Mouse (Mus musculus): Measurements from ENCODE around the gene Stxbp2. TPM values are rescaled to one million over a fixed set of nuclear protein-coding genes. Genes with fewer than 3 reads are reported as not detected.

The Stxbp2 gene
- polyA plus RNA-seq, 1 experiment from 2014 or later: 94.2 TPM

- Histone ChIP-seq H3K9me3 (ENCODE audit: low read length) (no peaks in the 10 kb centered on the region), H3K9ac (replicated peaks; ENCODE audit: low read depth) (no peak overlapping the region), H3K27ac (ENCODE audit: low read length) (no peak overlapping the region), H3K36me3 (ENCODE audit: insufficient read depth, low read length) (no peaks in the 10 kb centered on the region), H3K27me3 (replicated peaks; ENCODE audit: insufficient read depth, low read length) (no peaks in the 10 kb centered on the region), H3K4me2 (replicated peaks; ENCODE audit: low read depth, low read length) (no peak overlapping the region), H3K4me3 (ENCODE audit: low read depth, low read length) (no peak overlapping the region), H3K4me1 (ENCODE audit: insufficient read depth, low read depth, low read length) (no peaks in the 10 kb centered on the region)
- DNase-seq (ENCODE audit: low spot score) (peak; percentile 75), ATAC-seq (peak; percentile 47; the same call in 1 of the 2 replicates)
- WGBS: 45% methylated on average over 2 of the region's 2 CpGs
- no peak for TF ChIP-seq CTCF (IDR thresholded peaks at IDR 0.05)
Measured at GRCm38 (mm10) chr8:3648268-3648667, 17.5 kb downstream of the Stxbp2 start.

- Histone ChIP-seq H3K36me3 (ENCODE audit: insufficient read depth, low read length) (no peaks in the 10 kb centered on the region), H3K4me2 (replicated peaks; ENCODE audit: low read depth, low read length) (no peak overlapping the region)
Measured at GRCm38 (mm10) chr8:3648990-3649389, 18.2 kb downstream of the Stxbp2 start.

GRCm38 (mm10) chr8:3652845-3653244, 22.1 kb downstream of the Stxbp2 start:
- Histone ChIP-seq H3K27ac (ENCODE audit: low read length) (no peak overlapping the region), H3K4me2 (replicated peaks; ENCODE audit: low read depth, low read length) (no peak overlapping the region), H3K36me3 (ENCODE audit: insufficient read depth, low read length) (no peaks in the 10 kb centered on the region), H3K27me3 (replicated peaks; ENCODE audit: insufficient read depth, low read length) (no peaks in the 10 kb centered on the region), H3K4me3 (ENCODE audit: low read depth, low read length) (no peak overlapping the region), H3K9me3 (ENCODE audit: low read length) (no peaks in the 10 kb centered on the region), H3K4me1 (ENCODE audit: insufficient read depth, low read depth, low read length) (no peaks in the 10 kb centered on the region), H3K9ac (replicated peaks; ENCODE audit: low read depth) (no peak overlapping the region)
- 60% methylated on average over 3 of the region's 3 CpGs for WGBS
- DNase-seq (ENCODE audit: low spot score): no peak
- TF ChIP-seq CTCF (IDR thresholded peaks at IDR 0.05): no peak
- no peak for TF ChIP-seq EP300 (IDR thresholded peaks at IDR 0.05)
- no peak for ATAC-seq

More at GRCm38 (mm10) chr8:3648990-3649389, 18.2 kb downstream of the Stxbp2 start:
- Histone ChIP-seq H3K27ac (ENCODE audit: low read length) (no peak overlapping the region), H3K9ac (replicated peaks; ENCODE audit: low read depth) (no peak overlapping the region), H3K27me3 (replicated peaks; ENCODE audit: insufficient read depth, low read length) (no peaks in the 10 kb centered on the region), H3K4me1 (ENCODE audit: insufficient read depth, low read depth, low read length) (no peaks in the 10 kb centered on the region), H3K4me3 (ENCODE audit: low read depth, low read length) (no peak overlapping the region), H3K9me3 (ENCODE audit: low read length) (no peaks in the 10 kb centered on the region)
- no peak for TF ChIP-seq EP300 (IDR thresholded peaks at IDR 0.05)
- TF ChIP-seq CTCF (IDR thresholded peaks at IDR 0.05): no peak
- no peak for DNase-seq (ENCODE audit: low spot score)
- WGBS: 35% methylated on average over 1 of the region's 1 CpGs
- ATAC-seq: no peak

GRCm38 (mm10) chr8:3654726-3655508, 24.2 kb downstream of the Stxbp2 start:
- Histone ChIP-seq H3K36me3 (ENCODE audit: insufficient read depth, low read length) (no peaks in the 10 kb centered on the region), H3K9ac (replicated peaks; ENCODE audit: low read depth) (no peak overlapping the region), H3K9me3 (ENCODE audit: low read length) (no peaks in the 10 kb centered on the region), H3K4me3 (ENCODE audit: low read depth, low read length) (no peak overlapping the region), H3K4me2 (replicated peaks; ENCODE audit: low read depth, low read length) (no peak overlapping the region), H3K27ac (ENCODE audit: low read length) (no peak overlapping the region), H3K27me3 (replicated peaks; ENCODE audit: insufficient read depth, low read length) (no peaks in the 10 kb centered on the region), H3K4me1 (ENCODE audit: insufficient read depth, low read depth, low read length) (no peaks in the 10 kb centered on the region)
- 68% methylated on average over 11 of the region's 11 CpGs for WGBS
- ATAC-seq (no peak), DNase-seq (ENCODE audit: low spot score) (no peak)
- TF ChIP-seq EP300 (IDR thresholded peaks at IDR 0.05) (no peak), CTCF (IDR thresholded peaks at IDR 0.05) (no peak)

DNA sequence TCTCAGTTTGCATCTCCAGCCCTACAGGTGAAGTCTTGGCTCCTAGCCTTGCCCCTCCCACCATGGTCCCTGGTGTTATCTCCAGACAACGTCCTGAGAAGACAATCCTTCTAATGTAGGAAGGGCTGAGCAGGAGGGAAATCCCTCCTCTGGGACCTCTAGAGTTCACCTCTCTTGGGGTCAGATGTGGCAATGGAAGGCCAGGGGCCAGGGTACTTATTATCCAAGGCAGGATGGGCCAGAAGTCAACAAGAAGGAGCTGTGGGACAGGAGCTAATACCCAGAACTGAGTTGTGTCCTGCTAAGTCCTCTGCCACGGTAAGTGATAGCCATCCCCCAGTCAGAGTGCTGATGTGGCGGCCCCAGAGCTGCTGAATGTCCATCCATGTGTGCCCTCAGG, 24.8 kb downstream of the Stxbp2 start, which contains the start of gene Retn:
Gene Retn, plus strand, starts transcription at position 245 of the 400 bp plus-strand sequence.
- Histone ChIP-seq H3K4me1 (ENCODE audit: insufficient read depth, low read depth, low read length) (no peaks in the 10 kb centered on the region), H3K27ac (ENCODE audit: low read length) (no peak within 1 kb of the TSS), H3K9ac (replicated peaks; ENCODE audit: low read depth) (no peak within 1 kb of the TSS), H3K4me3 (ENCODE audit: low read depth, low read length) (no peak within 1 kb of the TSS), H3K27me3 (replicated peaks; ENCODE audit: insufficient read depth, low read length) (no peaks in the 10 kb centered on the region), H3K36me3 (ENCODE audit: insufficient read depth, low read length) (no peaks in the 10 kb centered on the region), H3K4me2 (replicated peaks; ENCODE audit: low read depth, low read length) (no peak within 1 kb of the TSS), H3K9me3 (ENCODE audit: low read length) (no peaks in the 10 kb centered on the region)
- no peak for TF ChIP-seq EP300 (IDR thresholded peaks at IDR 0.05)
- no peak for TF ChIP-seq CTCF (IDR thresholded peaks at IDR 0.05)
- WGBS: 61% methylated on average over 3 of the region's 3 CpGs
- DNase-seq (ENCODE audit: low spot score) (no peak), ATAC-seq (no peak)

DNA sequence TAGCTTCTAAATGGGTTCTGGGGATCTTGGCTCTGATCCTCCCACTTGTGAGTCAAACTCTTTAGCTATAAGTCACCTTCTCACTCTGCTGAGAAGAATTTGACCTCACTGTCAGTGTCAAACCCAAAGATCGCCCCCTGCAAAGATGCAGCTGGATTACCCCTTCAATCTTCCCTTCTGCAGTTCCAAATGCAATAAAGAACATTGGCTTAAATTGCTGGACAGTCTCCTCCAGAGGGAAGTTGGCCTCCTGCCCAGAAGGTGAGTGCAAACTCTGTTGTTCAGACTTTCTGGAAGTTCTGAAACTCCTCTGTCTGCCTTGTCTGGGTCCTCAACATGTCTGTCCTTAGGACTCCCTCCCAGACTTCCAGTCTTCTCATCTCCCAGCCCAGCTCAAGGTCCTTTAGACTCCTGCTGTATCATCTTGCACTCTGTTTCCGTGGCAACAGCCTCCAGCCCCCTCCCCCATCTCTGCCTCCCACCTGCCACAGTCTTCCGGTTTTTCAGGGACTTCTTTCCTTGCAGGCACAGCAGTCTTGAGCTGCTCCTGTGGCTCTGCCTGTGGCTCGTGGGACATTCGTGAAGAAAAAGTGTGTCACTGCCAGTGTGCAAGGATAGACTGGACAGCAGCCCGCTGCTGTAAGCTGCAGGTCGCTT, 26.1 kb downstream of the Stxbp2 start:
- no peak for DNase-seq (ENCODE audit: low spot score)
- no peak overlapping the region for H3K9ac ChIP-seq (replicated peaks; ENCODE audit: low read depth)
- H3K27ac ChIP-seq (ENCODE audit: low read length): no peak overlapping the region
- H3K27me3 ChIP-seq (replicated peaks; ENCODE audit: insufficient read depth, low read length): no peaks in the 10 kb centered on the region
- TF ChIP-seq EP300 (IDR thresholded peaks at IDR 0.05): no peak
- TF ChIP-seq CTCF (IDR thresholded peaks at IDR 0.05): no peak
- H3K36me3 ChIP-seq (ENCODE audit: insufficient read depth, low read length): no peaks in the 10 kb centered on the region
- no peak overlapping the region for H3K4me2 ChIP-seq (replicated peaks; ENCODE audit: low read depth, low read length)
- no peaks in the 10 kb centered on the region for H3K4me1 ChIP-seq (ENCODE audit: insufficient read depth, low read depth, low read length)
- WGBS: 20% methylated on average over 7 of the region's 7 CpGs
- H3K9me3 ChIP-seq (ENCODE audit: low read length): no peaks in the 10 kb centered on the region
- no peak for ATAC-seq
- no peak overlapping the region for H3K4me3 ChIP-seq (ENCODE audit: low read depth, low read length)

Data from lung, postnatal 0 days (tissue).